Mouse (Mus musculus) liver, embryonic 12.5 days (tissue): ENCODE data around the gene Snx27. TPM values are rescaled to one million over a fixed set of nuclear protein-coding genes. Genes with fewer than 3 reads are reported as not detected.

ENCODE experiments used
- ATAC-seq: fragments of 200-750 bp; cut with Nextera tagmentation; 2 replicates; pipeline ENCODE4 v1.8.0; 2017; ENCODE audit warnings: moderate number of reproducible peaks, mild to moderate bottlenecking, moderate library complexity
- H3K27ac ChIP-seq: fragments of 300-500 bp; sonication (generic); 2 replicates; pipeline ENCODE4 v1.5.1; 2016; ENCODE audit warnings: mild to moderate bottlenecking
- H3K27me3 ChIP-seq: fragments of 300-500 bp; sonication (generic); replicated peaks from 2 replicates; pipeline ENCODE4 v1.6.1; 2016; ENCODE audit warnings: mild to moderate bottlenecking, moderate library complexity
- H3K36me3 ChIP-seq: fragments of 300-500 bp; sonication (generic); 2 replicates; pipeline ENCODE4 v1.6.1; 2016; ENCODE audit warnings: mild to moderate bottlenecking, moderate library complexity
- H3K4me1 ChIP-seq: fragments of 300-500 bp; sonication (generic); 2 replicates; pipeline ENCODE4 v1.6.1; 2016
- H3K4me2 ChIP-seq: fragments of 300-500 bp; sonication (generic); 2 replicates; pipeline ENCODE4 v1.6.1; 2016; ENCODE audit warnings: mild to moderate bottlenecking, moderate library complexity
- H3K4me3 ChIP-seq: fragments of 300-500 bp; sonication (generic); 2 replicates; pipeline ENCODE4 v1.5.1; 2016; ENCODE audit warnings: mild to moderate bottlenecking, moderate library complexity
- H3K9ac ChIP-seq: fragments of 300-500 bp; sonication (generic); 2 replicates; pipeline ENCODE4 v1.6.1; 2016; ENCODE audit warnings: mild to moderate bottlenecking, moderate library complexity
- H3K9me3 ChIP-seq: fragments of 300-500 bp; sonication (generic); replicated peaks from 2 replicates; pipeline ENCODE4 v1.6.1; 2016; ENCODE audit warnings: mild to moderate bottlenecking, moderate library complexity
- WGBS: fragments of 180-500 bp; shearing (Covaris S2); methylation state at CpG from one replicate; pipeline ENCODE4 v1.1.7; 2016; ENCODE audit not compliant: insufficient replicate concordance; 5-methylcytosine and 5-hydroxymethylcytosine counted together
- polyA plus RNA-seq: library from polyadenylated mRNA; unstranded; fragments of >200 nt; fragmentation: Nextera tagmentation; extraction: Ambion mirVana; gene quantifications from 2 replicates; pipeline ENCODE4 v1.2.1, GENCODE M21; 2016

The Snx27 gene
- polyA plus RNA-seq, 1 experiment from 2014 or later = 25.1 TPM

GRCm38 (mm10) chr3:94483790-94484439 lies 98.6 kb downstream of the Snx27 start:
- Histone ChIP-seq H3K4me2 (no peak overlapping the region), H3K27ac (no peak overlapping the region), H3K36me3 (no peaks in the 10 kb centered on the region), H3K4me3 (no peak overlapping the region), H3K9ac (no peak overlapping the region), H3K27me3 (peaks cover 40% of the 10 kb centered on the region), H3K9me3 (no peaks in the 10 kb centered on the region), H3K4me1 (peaks cover under 1% of the 10 kb centered on the region; the same call in 1 of the 2 replicates)
- no peak for ATAC-seq
- 44% methylated on average over 20 of the region's 20 CpGs for WGBS

- no peaks in the 10 kb centered on the region for H3K36me3 ChIP-seq
- peaks cover 50% of the 10 kb centered on the region for H3K27me3 ChIP-seq
- no peak overlapping the region for H3K27ac ChIP-seq
- H3K9ac ChIP-seq = no peak overlapping the region
- no peak for ATAC-seq
- H3K4me2 ChIP-seq = no peak overlapping the region
- 76% methylated on average over 17 of the region's 17 CpGs for WGBS
- H3K4me1 ChIP-seq = peaks cover 11% of the 10 kb centered on the region
- H3K4me3 ChIP-seq = no peak overlapping the region
- no peaks in the 10 kb centered on the region for H3K9me3 ChIP-seq
Observed at GRCm38 (mm10) chr3:94482764-94483385, 99.6 kb downstream of the Snx27 start.

GRCm38 (mm10) chr3:94481429-94481828 lies 101.1 kb downstream of the Snx27 start:
- H3K9me3 ChIP-seq = no peaks in the 10 kb centered on the region
- H3K9ac ChIP-seq = no peak overlapping the region
- no peaks in the 10 kb centered on the region for H3K36me3 ChIP-seq
- H3K4me3 ChIP-seq = no peak overlapping the region
- peaks cover 17% of the 10 kb centered on the region for H3K4me1 ChIP-seq
- H3K27ac ChIP-seq = no peak overlapping the region
- H3K4me2 ChIP-seq = no peak overlapping the region
- H3K27me3 ChIP-seq = peaks cover 56% of the 10 kb centered on the region
- no peak for ATAC-seq
- 38% methylated on average over 4 of the region's 4 CpGs for WGBS

- Histone ChIP-seq H3K36me3 (no peaks in the 10 kb centered on the region), H3K4me2 (peak within 1 kb of the TSS; percentile 24; the same call in 1 of the 2 replicates), H3K9me3 (no peaks in the 10 kb centered on the region), H3K27ac (no peak within 1 kb of the TSS), H3K27me3 (peaks cover 62% of the 10 kb centered on the region), H3K4me3 (no peak within 1 kb of the TSS), H3K4me1 (peaks cover 17% of the 10 kb centered on the region), H3K9ac (no peak within 1 kb of the TSS)
- WGBS = 15% methylated on average over 16 of the region's 16 CpGs
- ATAC-seq = no peak
Observed at GRCm38 (mm10) chr3:94480291-94480884, 102.1 kb downstream of the Snx27 start, which contains the start of gene Riiad1. Gene Riiad1 (minus strand): TSS chr3:94480341.

GRCm38 (mm10) chr3:94479564-94479963 lies 103.0 kb downstream of the Snx27 start:
- Histone ChIP-seq H3K27ac (no peak overlapping the region), H3K4me1 (peaks cover 17% of the 10 kb centered on the region), H3K4me3 (no peak overlapping the region), H3K27me3 (peaks cover 63% of the 10 kb centered on the region), H3K36me3 (no peaks in the 10 kb centered on the region), H3K4me2 (peak overlapping the region; percentile 24; the same call in 1 of the 2 replicates), H3K9me3 (no peaks in the 10 kb centered on the region), H3K9ac (no peak overlapping the region)
- ATAC-seq = no peak
- WGBS = 3% methylated on average over 11 of the region's 11 CpGs

GRCm38 (mm10) chr3:94478591-94479169 lies 103.8 kb downstream of the Snx27 start:
- H3K4me2 ChIP-seq = no peak overlapping the region; the same call in 1 of the 2 replicates
- H3K4me3 ChIP-seq = no peak overlapping the region
- H3K9ac ChIP-seq = no peak overlapping the region
- H3K4me1 ChIP-seq = peaks cover 17% of the 10 kb centered on the region
- no peak for ATAC-seq
- no peaks in the 10 kb centered on the region for H3K9me3 ChIP-seq
- H3K27me3 ChIP-seq = peaks cover 59% of the 10 kb centered on the region
- 14% methylated on average over 9 of the region's 9 CpGs for WGBS
- H3K36me3 ChIP-seq = no peaks in the 10 kb centered on the region
- H3K27ac ChIP-seq = no peak overlapping the region

- H3K36me3 ChIP-seq = no peaks in the 10 kb centered on the region
- no peak within 1 kb of the TSS for H3K27ac ChIP-seq
- 4% methylated on average over 12 of the region's 14 CpGs for WGBS
- ATAC-seq = peak; percentile 71
- H3K4me3 ChIP-seq = no peak within 1 kb of the TSS
- H3K9ac ChIP-seq = no peak within 1 kb of the TSS
- no peaks in the 10 kb centered on the region for H3K9me3 ChIP-seq
- peak within 1 kb of the TSS; percentile 40 for H3K4me2 ChIP-seq
- H3K27me3 ChIP-seq = peaks cover 60% of the 10 kb centered on the region
- peaks cover 20% of the 10 kb centered on the region for H3K4me1 ChIP-seq
Observed at GRCm38 (mm10) chr3:94477981-94478422, 104.5 kb downstream of the Snx27 start, which contains the start of gene Celf3. Gene Celf3 (plus strand): TSS chr3:94478295.

- Histone ChIP-seq H3K9me3 (no peaks in the 10 kb centered on the region), H3K4me1 (peaks cover 25% of the 10 kb centered on the region), H3K27ac (no peak overlapping the region), H3K9ac (no peak overlapping the region), H3K27me3 (peaks cover 66% of the 10 kb centered on the region), H3K4me3 (no peak overlapping the region), H3K36me3 (no peaks in the 10 kb centered on the region), H3K4me2 (peak overlapping the region; percentile 40)
- no peak for ATAC-seq
- WGBS = 53% methylated on average over 4 of the region's 4 CpGs
Observed at GRCm38 (mm10) chr3:94477444-94477843, 105.1 kb downstream of the Snx27 start.

- no peak for ATAC-seq
- Histone ChIP-seq H3K9ac (no peak overlapping the region), H3K9me3 (no peaks in the 10 kb centered on the region), H3K27ac (no peak overlapping the region), H3K27me3 (peaks cover 61% of the 10 kb centered on the region), H3K4me3 (no peak overlapping the region), H3K4me2 (no peak overlapping the region), H3K4me1 (peaks cover 26% of the 10 kb centered on the region), H3K36me3 (no peaks in the 10 kb centered on the region)
- WGBS = 47% methylated on average over 8 of the region's 8 CpGs
Observed at GRCm38 (mm10) chr3:94476301-94477035, 106.0 kb downstream of the Snx27 start.

- Histone ChIP-seq H3K4me1 (peaks cover 23% of the 10 kb centered on the region), H3K4me2 (no peak overlapping the region), H3K27ac (no peak overlapping the region), H3K36me3 (no peaks in the 10 kb centered on the region), H3K4me3 (no peak overlapping the region), H3K9ac (no peak overlapping the region), H3K9me3 (no peaks in the 10 kb centered on the region), H3K27me3 (peaks cover 37% of the 10 kb centered on the region)
- 44% methylated on average over 5 of the region's 5 CpGs for WGBS
- no peak for ATAC-seq
Observed at GRCm38 (mm10) chr3:94473567-94474232, 108.8 kb downstream of the Snx27 start.

- H3K27me3 ChIP-seq = peaks cover 37% of the 10 kb centered on the region
- peaks cover 17% of the 10 kb centered on the region for H3K4me1 ChIP-seq
- H3K4me3 ChIP-seq = no peak overlapping the region
- no peaks in the 10 kb centered on the region for H3K9me3 ChIP-seq
- WGBS = 51% methylated on average over 10 of the region's 10 CpGs
- no peak overlapping the region for H3K9ac ChIP-seq
- ATAC-seq = no peak
- no peaks in the 10 kb centered on the region for H3K36me3 ChIP-seq
- no peak overlapping the region for H3K4me2 ChIP-seq
- no peak overlapping the region for H3K27ac ChIP-seq
Observed at GRCm38 (mm10) chr3:94473115-94473505, 109.4 kb downstream of the Snx27 start.
